Mouse (Mus musculus) CH12.LX (cell line): ENCODE data around the gene Cdc14b. TPM values are rescaled to one million over a fixed set of nuclear protein-coding genes. Genes with fewer than 3 reads are reported as not detected.

ENCODE experiments used
- DNase-seq: peaks from one replicate; pipeline ENCODE4 v3.0.0-alpha.2; 2013; ENCODE audit errors: extremely low read depth
- H3K27ac ChIP-seq: 2 replicates; pipeline ENCODE4 v1.5.1; 2012; ENCODE audit warnings: low read depth, mild to moderate bottlenecking, control low read depth, moderate library complexity; ENCODE audit not compliant: insufficient read depth
- H3K27me3 ChIP-seq: replicated peaks from 2 replicates; pipeline ENCODE3; 2012; ENCODE audit warnings: inconsistent platforms
- H3K36me3 ChIP-seq, 2 experiments: replicated peaks in 1 of 2; 2 replicates each; pipeline versions ENCODE3 to v1.6.1; 2012; ENCODE audit warnings: inconsistent platforms in 1 of 2, low read length in 1 of 2, mild to moderate bottlenecking in 1 of 2, mixed read lengths in 1 of 2, moderate library complexity in 1 of 2; ENCODE audit not compliant: control insufficient read depth in 1 of 2, insufficient read depth in 1 of 2
- H3K4me1 ChIP-seq, 2 experiments: 2 replicates each; pipeline ENCODE4 v1.6.1; 2012; ENCODE audit warnings: inconsistent platforms in 1 of 2, moderate library complexity in 1 of 2; ENCODE audit not compliant: insufficient read depth in 2 of 2, control insufficient read depth in 1 of 2
- H3K4me2 ChIP-seq: 2 replicates; pipeline ENCODE4 v1.6.1; 2012; ENCODE audit warnings: low read depth, mild to moderate bottlenecking, control low read depth; ENCODE audit not compliant: poor library complexity, insufficient read depth, severe bottlenecking
- H3K4me3 ChIP-seq, 3 experiments: fragments of 150-350 bp in 1 of 3; sonication (generic) in 1 of 3; replicated peaks in 1 of 3; 2 replicates each; pipeline versions ENCODE3 to v1.5.1; 2011 to 2012; ENCODE audit warnings: low read depth in 2 of 3, low read length in 2 of 3, mild to moderate bottlenecking in 2 of 3, moderate library complexity in 2 of 3, control low read depth in 1 of 3, improper control_type of control experiment in 1 of 3, inconsistent platforms in 1 of 3, mixed read lengths in 1 of 3; ENCODE audit not compliant: poor library complexity in 1 of 3
- H3K79me2 ChIP-seq: replicated peaks from 2 replicates; pipeline ENCODE4 v1.6.1; 2012; ENCODE audit warnings: mild to moderate bottlenecking, moderate library complexity; ENCODE audit not compliant: control insufficient read depth, poor library complexity, insufficient read depth, severe bottlenecking; ENCODE audit errors: extremely low read depth
- H3K9ac ChIP-seq: 2 replicates; pipeline ENCODE4 v1.6.1; 2012; ENCODE audit warnings: low read depth, mild to moderate bottlenecking, control low read depth, moderate library complexity; ENCODE audit not compliant: insufficient read depth
- H3K9me3 ChIP-seq: replicated peaks from 2 replicates; pipeline ENCODE3; 2012; ENCODE audit warnings: low read length, inconsistent platforms, mixed read lengths
- CHD2 ChIP-seq: IDR thresholded peaks from 2 replicates; pipeline ENCODE4 v1.6.1; 2011; ENCODE audit warnings: low read length, improper control_type of control experiment
- ETS1 ChIP-seq: conservative IDR thresholded peaks from 2 replicates; pipeline ENCODE4 v1.6.1; 2012; ENCODE audit warnings: low read depth, mild to moderate bottlenecking, inconsistent platforms, low read length, improper control_type of control experiment, moderate library complexity
- HCFC1 ChIP-seq: IDR thresholded peaks from 2 replicates; pipeline ENCODE4 v1.6.1; 2012; ENCODE audit warnings: low read depth, mild to moderate bottlenecking, inconsistent platforms, low read length, improper control_type of control experiment
- KAT2A ChIP-seq: IDR thresholded peaks from 2 replicates; pipeline ENCODE4 v1.6.1; 2012; ENCODE audit warnings: low read length, improper control_type of control experiment, inconsistent platforms; ENCODE audit not compliant: insufficient replicate concordance
- MAFK ChIP-seq: IDR thresholded peaks from 2 replicates; pipeline ENCODE4 v1.6.1; 2011; ENCODE audit warnings: low read length, improper control_type of control experiment; ENCODE audit not compliant: insufficient replicate concordance
- MAZ ChIP-seq: IDR thresholded peaks from 2 replicates; pipeline ENCODE4 v1.6.1; 2012; ENCODE audit warnings: low read depth, mild to moderate bottlenecking, inconsistent platforms, low read length, improper control_type of control experiment, moderate library complexity
- MXI1 ChIP-seq: IDR thresholded peaks from 2 replicates; pipeline ENCODE4 v1.6.1; 2011; ENCODE audit warnings: mild to moderate bottlenecking, low read depth, low read length, improper control_type of control experiment
- NELFE ChIP-seq: IDR thresholded peaks from 2 replicates; pipeline ENCODE4 v1.6.1; 2011; ENCODE audit warnings: low read depth, low read length, improper control_type of control experiment
- PAX5 ChIP-seq: IDR thresholded peaks from 2 replicates; pipeline ENCODE4 v1.6.1; 2012; ENCODE audit warnings: low read length, inconsistent platforms, mixed read lengths
- POLR2AphosphoS2 ChIP-seq: IDR thresholded peaks from 2 replicates; pipeline ENCODE4 v1.6.1; 2011; ENCODE audit warnings: low read depth, low read length, improper control_type of control experiment
- RAD21 ChIP-seq: IDR thresholded peaks from 2 replicates; pipeline ENCODE4 v1.6.1; 2011; ENCODE audit warnings: low read depth, mild to moderate bottlenecking, low read length, improper control_type of control experiment, moderate library complexity
- SIN3A ChIP-seq: IDR thresholded peaks from 2 replicates; pipeline ENCODE4 v1.6.1; 2012; ENCODE audit warnings: low read length, improper control_type of control experiment, inconsistent platforms
- SMC3 ChIP-seq: IDR thresholded peaks from 2 replicates; pipeline ENCODE4 v1.6.1; 2011; ENCODE audit warnings: low read depth, low read length, improper control_type of control experiment
- TCF12 ChIP-seq: IDR thresholded peaks from 2 replicates; pipeline ENCODE4 v1.6.1; 2014; ENCODE audit warnings: low read depth, mild to moderate bottlenecking, inconsistent platforms, low read length, improper control_type of control experiment
- UBTF ChIP-seq: IDR thresholded peaks from 2 replicates; pipeline ENCODE4 v1.6.1; 2012; ENCODE audit warnings: low read depth, mild to moderate bottlenecking, inconsistent platforms, low read length, improper control_type of control experiment, moderate library complexity
- ZC3H11A ChIP-seq: IDR thresholded peaks from 2 replicates; pipeline ENCODE4 v1.6.1; 2012; ENCODE audit warnings: low read depth, mild to moderate bottlenecking, inconsistent platforms, low read length, improper control_type of control experiment
- dilution Hi-C: fragments of 300-500 bp; cut with MboI; formaldehyde crosslinking; loops from 2 replicates; pipeline ENCODE4 v1.14.3; 2020; ENCODE audit warnings: low sequenced_read_pairs; ENCODE audit not compliant: extremely low pct_unique_long_range_greater_than_20kb, extremely low pct_ligation_motif_present
- in situ Hi-C: fragments of 300-500 bp; cut with MboI; formaldehyde crosslinking; loops from 3 replicates; pipeline ENCODE4 v1.14.3; 2019; ENCODE audit warnings: low sequenced_read_pairs, low pct_ligation_motif_present, low pct_unique_long_range_greater_than_20kb, mixed read lengths
- polyA plus RNA-seq: library from polyadenylated mRNA; unstranded; fragments of >175 nt; gene quantifications from 2 replicates; pipeline ENCODE4 v1.2.1, GENCODE M21; 2012; ENCODE audit warnings: low read depth; ENCODE audit not compliant: insufficient read length
- total RNA-seq, 2 experiments: library from RNA; depleted of rRNA; stranded (reverse); fragments of 300-350 nt in 1 of 2; fragments of >200 nt in 1 of 2; gene quantifications; 2 replicates each; pipeline ENCODE4 v1.2.3; 2012 to 2014

Gene Cdc14b
- total and polyA plus RNA-seq, 3 experiments, result 2.7 to 5.5 (median 4.6) TPM

GRCm38 (mm10) chr13:64314041-64314440 is 39.0 kb upstream of the Cdc14b start:
- dilution Hi-C loops, result no loop called here
- Histone ChIP-seq H3K36me3 (no peaks in the 10 kb centered on the region), H3K4me1 (peaks cover 9 to 29% of the 10 kb centered on the region in 2 experiments), H3K79me2 (no peaks in the 10 kb centered on the region), H3K27me3 (peaks cover 2% of the 10 kb centered on the region), H3K27ac (no peak overlapping the region), H3K4me2 (no peak overlapping the region), H3K9ac (no peak overlapping the region), H3K4me3 (no peak overlapping the region), H3K9me3 (no peaks in the 10 kb centered on the region)
- in situ Hi-C loops, result loop anchor here (5.0 to 10.0 kb wide), 2 partner anchors 67 to 129 kb away; no protein-coding TSS in a partner anchor
- no peak for TF ChIP-seq HCFC1
- TF ChIP-seq SIN3A, result no peak
- TF ChIP-seq KAT2A, result no peak
- TF ChIP-seq MAZ, result no peak
- TF ChIP-seq ETS1, result no peak
- TF ChIP-seq NELFE, result no peak
- no peak for TF ChIP-seq MXI1
- no peak for TF ChIP-seq CHD2
- TF ChIP-seq SMC3, result no peak
- TF ChIP-seq POLR2AphosphoS2, result no peak
- TF ChIP-seq TCF12, result no peak
- TF ChIP-seq PAX5, result no peak
- no peak for TF ChIP-seq MAFK
- TF ChIP-seq ZC3H11A, result no peak
- no peak for TF ChIP-seq UBTF
- no peak for TF ChIP-seq RAD21
- DNase-seq, result no peak

GRCm38 (mm10) chr13:64312916-64313289 is 37.8 kb upstream of the Cdc14b start:
- no peak overlapping the region for H3K27ac ChIP-seq
- peaks cover 9 to 38% of the 10 kb centered on the region in 2 experiments for H3K4me1 ChIP-seq
- DNase-seq, result no peak
- peaks cover 2% of the 10 kb centered on the region for H3K27me3 ChIP-seq
- in situ Hi-C loops (loop anchor here (5.0 to 10.0 kb wide), 2 partner anchors 66 to 128 kb away; no protein-coding TSS in a partner anchor), dilution Hi-C loops (no loop called here)
- H3K4me2 ChIP-seq, result peak overlapping the region; percentile 39; the same call in 1 of the 2 replicates
- H3K9me3 ChIP-seq, result no peaks in the 10 kb centered on the region
- H3K36me3 ChIP-seq, result peaks cover 2 to 5% of the 10 kb centered on the region in 2 experiments
- no peak overlapping the region for H3K9ac ChIP-seq
- no peaks in the 10 kb centered on the region for H3K79me2 ChIP-seq
- peak overlapping the region; percentile 35 to 64 (median 49) for H3K4me3 ChIP-seq
- no peak for TF ChIP-seq PAX5
